Mouse (Mus musculus): ENCODE data around the gene Atat1.

The Atat1 gene

DNA sequence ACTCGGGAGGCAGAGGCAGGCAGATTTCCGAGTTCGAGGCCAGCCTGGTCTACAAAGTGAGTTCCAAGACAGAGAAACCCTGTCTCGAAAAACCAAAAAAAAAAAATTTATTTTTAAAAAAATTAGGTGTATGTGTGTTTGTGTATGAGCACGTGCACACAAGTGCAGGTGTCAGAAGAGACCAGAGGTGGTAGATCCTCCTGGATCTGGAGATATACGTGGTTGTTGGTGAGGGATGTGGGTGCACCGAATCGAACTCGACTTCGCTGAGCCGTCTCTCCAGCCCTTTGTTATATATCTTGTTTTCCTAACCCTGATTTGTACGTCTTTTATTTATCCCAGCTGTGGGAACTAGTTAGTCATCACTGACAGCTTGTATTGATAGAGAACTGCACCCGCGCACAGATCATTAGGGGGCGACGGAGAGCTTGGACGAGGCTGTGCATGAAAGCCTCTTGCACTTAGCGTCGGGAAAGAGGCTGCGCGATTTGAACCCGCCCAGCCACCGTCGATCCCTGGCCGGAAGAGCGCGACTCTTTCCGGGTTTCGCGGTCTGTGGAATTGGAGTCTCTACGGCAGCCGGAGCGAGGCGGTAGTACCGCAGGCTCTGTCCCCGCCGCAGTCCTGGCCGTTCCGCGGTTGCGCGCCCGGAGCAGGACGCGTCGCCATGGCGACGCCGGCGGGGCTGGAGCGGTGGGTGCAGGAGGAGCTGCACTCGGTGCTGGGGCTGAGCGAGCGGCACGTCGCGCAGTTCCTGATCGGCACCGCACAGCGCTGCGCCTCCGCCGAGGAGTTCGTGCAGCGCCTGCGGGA, 30.4 kb downstream of the Atat1 start, which contains the start of gene Dhx16:
Gene Dhx16, plus strand, starts transcription at position 575 of the 813 bp plus-strand sequence.
- intact Hi-C loops (cut with DNase I): no loop called here

DNA sequence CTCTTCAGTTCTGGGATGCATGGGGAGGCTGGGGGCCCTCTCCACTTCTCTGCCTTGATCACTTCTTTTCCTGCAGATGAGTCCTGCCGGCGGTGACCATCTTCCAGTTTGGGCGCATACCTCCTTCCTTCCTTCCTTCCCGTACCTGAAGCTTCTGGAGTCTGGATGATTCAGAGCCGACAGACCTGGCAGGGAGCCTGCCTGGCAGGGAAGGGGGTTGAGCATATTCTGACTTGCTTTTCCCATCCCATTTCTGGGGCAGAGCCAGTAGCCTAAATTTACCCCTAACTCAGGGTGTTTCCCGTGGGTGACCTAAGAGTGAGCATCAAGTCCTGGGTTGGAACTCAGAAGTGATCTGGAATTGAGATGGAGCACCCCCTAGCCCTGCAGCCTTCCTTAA, 35.2 kb downstream of the Atat1 start:
- intact Hi-C loops (cut with DNase I): loop anchor here (2.0 to 5.0 kb wide), 3 partner anchors 33 to 137 kb away; no protein-coding TSS in a partner anchor

DNA sequence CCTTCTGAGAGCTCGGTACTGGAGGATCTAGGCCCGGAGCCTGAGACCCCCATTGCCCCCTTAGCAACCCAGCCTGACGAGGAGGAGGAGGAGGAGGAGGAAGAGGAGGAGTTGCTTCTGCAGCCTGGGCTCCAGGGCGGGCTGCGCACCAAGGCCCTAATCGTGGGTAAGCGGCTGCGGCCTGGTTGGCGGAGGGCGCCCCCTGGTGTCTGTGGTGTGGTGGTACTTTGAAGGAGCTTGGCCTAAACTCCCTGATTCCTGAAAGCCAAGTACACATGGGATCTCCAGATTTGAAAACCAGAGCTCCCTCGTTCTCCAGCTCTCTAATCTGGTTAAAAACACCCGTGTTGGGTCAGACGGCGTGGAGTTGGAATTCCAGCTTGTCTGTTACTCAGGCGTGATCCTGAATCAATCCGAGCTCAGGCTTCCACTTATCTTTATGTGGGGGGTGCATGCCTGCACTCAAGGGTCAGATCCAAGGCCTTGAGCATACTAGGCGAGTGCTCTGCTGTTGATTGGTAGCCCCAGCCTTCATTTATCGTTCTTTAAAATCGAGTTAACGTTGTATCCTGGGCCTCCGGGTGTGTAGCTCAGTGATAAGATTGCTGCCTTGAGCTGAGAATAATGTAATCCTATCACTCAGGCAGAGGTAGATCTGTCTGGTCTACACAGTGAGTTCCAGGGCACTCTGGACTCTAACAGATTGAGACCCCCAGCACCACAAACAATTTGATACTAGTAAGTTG, 35.9 kb downstream of the Atat1 start:
- intact Hi-C loops (cut with DNase I): loop anchor here (2.0 to 5.0 kb wide), 4 partner anchors 33 to 137 kb away; no protein-coding TSS in a partner anchor

DNA sequence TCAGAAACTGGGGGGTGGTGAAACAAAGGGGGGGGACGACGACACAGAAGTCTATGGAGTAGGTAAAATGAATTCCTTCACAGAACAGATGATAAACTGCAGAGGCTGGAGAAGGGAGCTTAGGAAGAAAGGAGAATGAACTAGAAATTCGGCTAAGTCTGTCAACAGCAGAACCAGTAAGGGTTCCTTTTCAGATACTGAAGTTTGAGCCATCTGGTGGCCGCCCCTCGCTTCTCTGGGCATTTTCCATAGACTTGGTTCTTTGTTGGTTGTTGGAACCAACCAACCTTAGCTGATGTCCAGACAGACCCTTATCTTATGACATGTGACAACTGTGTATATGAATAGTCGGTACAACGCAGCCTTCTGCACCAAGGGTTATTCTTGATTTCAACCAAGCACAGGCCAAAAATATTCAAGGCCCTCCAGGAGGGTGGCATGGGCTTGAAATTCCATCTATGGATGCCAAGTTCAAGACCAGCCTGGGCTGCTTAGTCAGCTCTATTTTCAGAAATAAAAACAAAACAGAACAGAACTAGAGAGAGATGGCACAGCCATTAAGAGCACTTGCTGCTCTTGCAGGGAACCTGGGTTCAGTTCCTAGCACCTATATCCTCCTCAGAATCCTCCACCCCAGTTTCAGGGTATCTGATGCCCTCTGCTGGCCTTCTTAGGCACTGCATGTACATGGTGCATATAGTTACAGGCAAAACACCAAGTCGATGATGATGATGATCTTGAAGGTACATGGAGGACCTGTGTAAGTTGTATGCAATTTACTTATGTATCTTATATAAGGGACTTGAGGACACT, 38.8 kb downstream of the Atat1 start:
- intact Hi-C loops (cut with DNase I): loop anchor here (5.0 kb wide), 2 partner anchors 36 to 134 kb away; no protein-coding TSS in a partner anchor

DNA sequence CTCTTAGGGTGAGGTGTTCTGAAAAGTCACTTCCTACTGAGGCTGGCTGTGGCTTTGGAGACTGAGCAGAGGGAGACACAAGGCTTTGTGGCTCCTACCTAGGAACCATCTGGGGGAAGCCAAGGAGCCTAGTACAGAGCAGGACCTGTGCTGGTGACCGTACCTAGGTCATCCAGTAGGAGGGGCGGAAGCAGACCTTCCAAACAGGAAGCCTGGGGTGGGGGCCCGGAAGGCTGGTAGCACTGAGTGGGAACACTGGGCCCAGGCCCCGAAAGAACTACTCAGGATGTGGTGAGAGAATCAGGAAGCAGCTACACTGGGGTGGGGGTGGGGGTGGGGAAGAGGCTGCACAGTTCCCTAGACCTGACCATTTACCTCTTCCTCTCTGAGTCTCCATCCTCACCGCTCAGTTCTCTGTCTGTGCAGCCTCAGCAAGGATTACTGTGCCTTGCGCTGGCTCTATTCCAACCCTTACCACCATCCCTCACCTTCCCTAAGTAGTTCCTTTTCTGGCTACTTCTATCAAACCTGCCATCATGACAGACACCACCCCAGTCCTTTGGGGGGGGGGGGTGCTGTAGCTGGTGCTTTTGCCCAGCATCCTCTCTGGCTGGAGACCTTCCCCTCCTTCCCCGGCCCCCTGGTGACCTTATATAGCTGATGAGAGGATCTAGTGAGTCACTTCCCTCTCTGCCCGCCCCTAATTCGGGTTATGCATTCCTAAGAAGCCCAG, 39.6 kb downstream of the Atat1 start:
- intact Hi-C loops (cut with DNase I): loop anchor here (5.0 kb wide), 2 partner anchors 37 to 133 kb away; no protein-coding TSS in a partner anchor

DNA sequence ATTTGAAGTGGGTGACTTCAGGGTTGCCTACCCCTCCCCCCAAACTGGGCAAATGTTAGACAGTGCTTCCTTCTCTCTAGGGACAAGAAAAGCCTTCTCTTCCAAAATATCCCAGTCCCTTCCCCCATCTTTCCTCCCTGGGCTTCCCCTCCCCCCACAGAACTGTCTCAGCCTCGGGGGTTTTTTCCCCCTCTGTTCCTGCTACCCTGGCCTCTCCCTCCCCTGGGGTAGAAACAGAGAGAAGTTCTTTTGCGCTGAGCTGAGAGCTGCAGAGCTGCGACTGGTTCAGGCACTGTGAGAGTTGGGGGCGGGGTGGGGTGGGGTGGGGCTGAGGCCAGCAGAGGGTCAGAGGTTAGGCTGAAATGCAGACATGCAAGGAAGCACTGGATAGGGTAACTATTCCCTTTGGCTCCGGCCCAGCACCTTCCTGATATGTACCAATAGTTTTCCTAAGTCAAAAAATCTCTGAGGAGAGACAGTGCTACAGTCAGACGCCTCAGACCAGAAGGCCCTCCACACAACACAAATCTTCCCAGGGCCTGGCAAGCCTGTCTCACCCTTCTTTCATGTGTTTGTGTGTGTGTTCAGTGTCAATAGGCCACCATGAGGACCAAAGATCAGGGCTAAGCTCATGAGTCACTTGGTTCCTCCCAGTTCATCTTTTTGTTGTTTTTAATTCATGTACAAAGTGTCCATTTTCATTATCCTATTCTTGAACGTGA, 40.4 kb downstream of the Atat1 start:
- intact Hi-C loops (cut with DNase I): loop anchor here (5.0 kb wide), 2 partner anchors 38 to 132 kb away; no protein-coding TSS in a partner anchor

DNA sequence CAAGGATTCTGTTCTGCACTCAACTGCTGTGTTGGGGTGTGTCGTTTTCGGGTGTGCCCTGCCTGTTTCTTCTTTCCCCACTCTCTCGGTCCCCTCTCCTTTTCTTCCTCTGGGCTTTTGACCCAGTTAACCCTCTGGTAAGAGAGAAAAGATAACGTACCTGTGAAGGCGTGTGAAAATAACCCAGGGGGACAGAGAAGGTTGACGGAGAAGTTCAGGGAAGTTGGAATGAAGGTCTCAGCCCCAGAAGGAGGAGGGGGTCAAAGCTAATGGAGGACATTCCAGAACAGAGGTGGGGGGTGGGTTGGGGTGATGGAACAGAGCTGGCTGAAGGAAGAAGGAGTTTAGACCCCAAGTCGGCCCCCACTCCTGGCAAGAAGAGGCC, 40.9 kb downstream of the Atat1 start:
- intact Hi-C loops (cut with DNase I): no loop called here

DNA sequence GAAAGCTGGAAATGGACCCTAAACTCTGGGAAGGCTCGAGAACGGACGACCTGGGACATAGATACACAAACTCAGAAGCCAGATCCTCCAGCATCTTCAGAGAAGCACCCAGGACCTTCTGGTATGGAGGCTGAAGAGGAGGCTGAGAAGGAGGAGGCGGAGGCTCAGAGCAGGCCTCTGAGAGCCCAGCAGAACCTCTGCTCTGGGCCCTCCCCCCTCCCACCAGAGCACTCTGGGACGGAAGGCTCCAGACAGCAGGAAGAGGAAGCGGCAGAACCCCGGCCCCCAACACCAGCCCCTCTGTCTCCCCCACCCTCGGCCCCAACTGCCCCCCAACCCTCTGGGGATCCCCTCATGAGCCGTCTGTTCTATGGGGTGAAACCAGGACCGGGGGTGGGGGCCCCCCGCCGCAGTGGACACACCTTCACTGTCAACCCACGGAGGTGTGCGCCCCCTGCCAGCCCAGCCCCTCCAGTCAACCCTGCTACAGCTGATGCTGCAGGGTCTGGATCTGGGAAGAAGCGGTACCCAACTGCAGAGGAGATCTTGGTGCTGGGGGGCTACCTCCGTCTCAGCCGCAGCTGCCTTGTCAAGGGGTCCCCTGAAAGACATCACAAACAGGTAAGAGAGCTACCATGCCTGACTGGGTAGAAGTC, 41.6 kb downstream of the Atat1 start:
- intact Hi-C loops (cut with DNase I): no loop called here

DNA sequence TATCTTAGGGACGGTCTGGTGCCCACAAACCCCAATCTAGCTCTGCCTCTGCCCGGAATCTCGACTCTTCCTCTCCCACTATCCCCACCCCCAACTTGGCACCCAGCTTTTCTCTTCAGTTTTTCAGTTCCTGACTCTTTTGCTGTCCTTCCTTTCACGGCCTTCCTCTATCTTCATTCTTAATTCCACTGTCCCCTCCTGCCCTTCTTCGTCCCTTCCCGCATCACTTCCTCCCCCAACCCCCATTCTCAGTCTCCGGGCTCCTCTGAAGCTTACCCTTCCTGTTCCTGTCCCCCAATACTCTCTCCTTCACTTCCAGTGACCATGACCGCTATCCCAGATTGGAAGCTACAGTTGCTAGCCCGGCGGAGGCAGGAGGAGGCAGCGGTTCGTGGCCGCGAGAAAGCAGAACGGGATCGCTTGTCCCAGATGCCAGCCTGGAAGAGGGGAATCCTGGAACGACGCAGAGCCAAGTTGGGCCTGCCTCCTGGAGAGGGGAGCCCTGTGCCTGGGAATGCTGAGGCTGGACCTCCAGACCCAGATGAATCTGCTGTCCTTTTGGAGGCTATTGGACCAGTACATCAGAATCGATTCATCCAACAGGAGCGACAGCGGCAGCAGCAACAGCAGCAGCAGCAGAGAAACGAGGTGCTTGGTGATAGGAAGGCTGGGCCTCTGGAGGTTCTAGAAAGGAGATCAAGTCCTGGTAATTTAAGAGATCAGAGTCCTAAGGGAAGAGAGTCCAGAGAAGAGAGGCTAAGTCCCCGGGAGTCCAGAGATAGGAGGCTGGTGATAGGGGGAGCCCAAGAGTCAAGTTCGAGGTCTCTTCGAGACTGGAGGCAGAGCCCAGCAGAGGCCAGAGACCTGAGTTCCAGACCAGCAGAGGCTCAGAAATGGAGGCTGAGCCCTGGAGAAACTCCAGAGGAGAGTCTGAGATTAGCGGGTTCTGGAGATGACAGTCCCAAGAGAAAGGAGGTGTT, 42.7 kb downstream of the Atat1 start:
- intact Hi-C loops (cut with DNase I): no loop called here

DNA sequence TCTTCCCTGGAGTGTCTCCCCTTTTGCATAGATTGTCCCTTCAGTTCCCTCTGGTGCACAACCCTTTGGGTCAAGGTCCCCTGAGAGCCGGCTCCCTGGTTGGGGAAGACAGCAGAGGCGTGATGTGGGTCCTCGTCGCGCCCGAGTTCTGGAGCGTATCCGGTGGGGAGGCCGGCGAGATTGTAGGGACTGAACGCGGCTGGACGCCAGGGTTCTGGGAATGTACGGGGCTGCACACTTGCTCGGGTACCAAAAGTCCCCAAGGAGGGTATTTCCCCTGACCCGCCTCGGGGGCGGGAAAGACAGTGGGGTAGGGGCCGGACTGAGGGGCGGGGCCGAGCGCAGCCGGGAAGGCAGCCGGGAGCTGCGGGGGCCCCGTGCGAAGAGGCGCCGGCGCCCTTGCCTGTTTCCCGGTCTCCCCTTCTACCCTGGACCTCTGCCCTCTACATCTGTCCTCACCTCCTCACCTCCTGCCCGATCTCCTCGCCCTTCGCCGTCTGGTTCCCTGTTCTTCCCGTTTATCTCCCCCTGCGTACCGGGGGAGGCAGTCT, 43.5 kb downstream of the Atat1 start:
- intact Hi-C loops (cut with DNase I): no loop called here

DNA sequence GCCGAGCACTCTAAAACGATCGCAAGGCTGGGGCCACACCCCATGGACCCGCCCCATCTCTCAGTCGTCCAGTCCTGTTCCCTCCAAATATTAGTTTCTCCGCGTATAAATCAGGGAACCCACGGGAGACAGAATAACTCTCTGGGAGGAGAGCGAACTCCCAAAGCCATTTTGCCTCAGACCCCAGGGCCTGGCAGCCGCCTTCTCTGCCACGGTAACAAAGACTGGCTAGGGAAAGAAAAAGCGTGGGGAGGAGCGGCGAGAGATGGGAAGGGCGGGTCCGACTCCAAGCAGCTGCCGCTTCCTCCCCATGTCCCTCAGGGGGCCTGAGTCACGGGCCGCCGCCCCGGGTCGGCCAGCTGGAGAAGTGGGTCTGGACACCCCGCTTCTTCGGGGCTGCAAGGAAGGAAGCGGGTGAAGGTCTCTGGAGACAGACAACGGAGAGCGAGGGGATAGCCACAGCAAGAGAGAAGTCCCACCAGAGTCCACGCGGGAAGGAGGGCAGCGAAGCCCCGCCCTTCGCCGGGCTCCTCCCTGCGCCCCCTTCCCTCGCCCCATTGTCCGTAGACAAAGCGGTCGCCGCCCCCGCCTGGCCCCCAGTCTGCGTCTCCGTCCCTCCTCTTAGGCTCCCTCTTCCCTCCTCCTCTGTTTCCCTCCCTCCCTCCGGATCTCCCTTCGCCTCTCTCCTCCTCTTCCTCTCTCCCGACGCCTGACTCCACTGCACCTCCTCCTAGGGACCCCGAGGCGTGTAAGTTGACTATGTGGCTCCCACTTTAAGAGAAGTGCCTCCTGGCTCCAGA, 44.2 kb downstream of the Atat1 start, which contains the start of gene Ppp1r18:
Gene Ppp1r18, plus strand, starts transcription at position 113 of the 800 bp plus-strand sequence.
- intact Hi-C loops (cut with DNase I): no loop called here

DNA sequence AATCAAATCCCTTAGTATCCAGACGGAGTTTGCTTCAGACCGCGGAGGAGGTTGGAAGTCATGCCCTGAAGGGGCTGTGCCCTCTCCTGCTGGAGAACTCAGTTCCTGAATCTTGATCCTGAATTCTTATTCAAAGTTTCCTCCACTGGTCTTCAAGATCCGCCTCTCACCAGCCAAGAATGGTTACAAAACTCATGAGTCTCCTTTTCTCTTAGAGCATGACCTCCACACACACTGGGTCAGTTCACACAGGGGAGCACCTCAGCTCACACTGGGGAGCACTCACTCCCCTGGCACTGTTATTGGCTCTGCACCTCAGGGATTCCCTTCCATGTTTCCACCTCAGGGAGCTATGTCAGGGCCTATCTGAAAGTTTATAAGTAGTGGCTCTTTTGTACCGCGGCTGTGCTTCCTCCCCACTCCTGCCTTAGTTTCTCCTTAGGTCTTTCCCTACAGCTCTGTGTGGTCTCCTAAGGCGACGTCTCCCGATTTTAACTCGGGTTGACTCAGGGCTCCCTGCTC, 45.0 kb downstream of the Atat1 start:
- intact Hi-C loops (cut with DNase I): no loop called here

DNA sequence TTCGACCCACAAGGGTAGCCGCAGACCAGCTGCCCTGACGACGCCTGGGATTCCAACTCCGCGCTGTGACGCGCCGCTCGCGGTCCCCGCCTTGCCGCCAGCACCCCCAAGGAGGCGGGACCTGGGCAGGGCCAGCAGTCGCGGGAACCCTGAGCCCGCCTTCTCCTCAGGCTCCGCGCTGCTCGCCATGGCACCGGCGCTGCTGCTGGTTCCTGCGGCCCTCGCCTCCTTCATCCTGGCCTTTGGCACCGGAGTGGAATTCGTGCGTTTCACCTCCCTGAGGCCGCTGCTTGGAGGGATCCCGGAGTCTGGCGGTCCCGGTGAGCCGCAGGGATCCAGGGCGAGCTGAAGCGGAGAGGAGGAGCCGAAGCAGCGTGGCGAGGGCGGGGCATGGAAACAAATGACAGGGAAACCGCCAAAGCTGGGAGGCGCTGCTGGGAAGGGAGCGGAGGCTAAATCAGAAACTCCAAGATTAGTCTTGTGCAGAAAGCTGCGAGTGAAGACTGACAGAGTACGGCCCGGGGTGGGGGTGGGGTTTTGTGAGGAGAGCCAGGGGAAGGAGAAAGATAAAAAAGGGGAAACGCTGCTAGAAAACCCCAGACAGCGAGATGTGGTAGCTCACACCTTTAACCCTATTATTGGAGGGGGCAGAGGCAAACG, 48.5 kb downstream of the Atat1 start, which contains the start of gene Nrm:
Gene Nrm, plus strand, starts transcription at position 121 of the 660 bp plus-strand sequence.
- intact Hi-C loops (cut with DNase I): no loop called here

DNA sequence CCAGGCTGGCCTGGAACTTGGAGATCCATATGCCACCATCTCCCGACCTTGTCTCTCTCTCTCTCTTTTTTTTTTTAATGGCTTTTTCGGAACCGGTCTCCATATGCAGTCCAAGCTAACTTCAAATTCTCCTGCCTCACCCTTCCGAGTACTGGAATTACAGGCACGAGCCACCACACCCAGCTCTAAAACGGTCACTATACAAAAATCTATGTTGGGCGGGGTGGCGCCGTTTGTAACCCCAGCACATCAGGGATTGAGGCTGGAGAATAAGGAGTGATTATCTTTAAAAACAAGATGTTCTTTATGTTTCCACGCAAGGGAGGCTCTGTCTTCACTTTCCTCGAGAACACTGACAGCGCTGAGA, 49.1 kb downstream of the Atat1 start:
- intact Hi-C loops (cut with DNase I): no loop called here

DNA sequence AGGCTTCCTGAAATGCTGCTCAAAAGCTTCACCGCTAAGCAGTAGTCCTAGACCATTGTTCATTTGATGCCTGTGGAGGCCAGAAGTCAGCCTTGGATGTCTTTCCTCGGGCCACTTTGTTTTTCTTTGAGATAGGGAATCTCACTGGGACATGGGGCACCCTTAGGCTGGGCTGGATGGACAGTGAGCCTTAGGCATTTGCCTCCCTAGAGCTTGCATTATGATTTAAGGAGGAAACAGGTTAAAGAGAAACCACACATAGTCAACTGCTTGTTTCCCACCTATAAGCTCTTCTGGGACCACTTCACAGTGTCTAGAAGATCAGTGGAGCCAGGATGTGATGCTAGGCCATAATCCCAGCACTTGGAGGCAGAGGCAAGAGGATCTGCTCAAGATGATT, 50.0 kb downstream of the Atat1 start:
- intact Hi-C loops (cut with DNase I): no loop called here

DNA sequence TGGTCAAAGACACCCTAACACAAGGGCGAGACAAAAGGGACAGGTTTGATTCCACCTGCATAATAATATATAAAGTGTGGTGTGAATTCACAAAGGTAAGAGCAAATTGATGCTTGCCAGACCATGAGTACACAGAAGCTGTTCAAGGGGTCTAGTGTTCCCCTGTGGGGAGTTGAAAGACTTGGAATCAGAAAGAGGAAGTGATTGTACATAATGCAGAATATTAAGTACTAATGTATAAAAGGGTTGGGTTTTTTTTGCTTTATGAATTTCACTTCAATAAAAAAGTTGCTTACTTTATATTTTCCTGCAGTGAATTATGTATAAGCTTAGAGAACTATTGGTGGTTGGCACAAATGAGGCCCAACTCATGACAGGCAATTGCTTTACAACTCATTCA, 50.5 kb downstream of the Atat1 start:
- intact Hi-C loops (cut with DNase I): no loop called here
